Mouse (Mus musculus): ENCODE data around the gene Dguok. TPM values are rescaled to one million over a fixed set of nuclear protein-coding genes. Genes with fewer than 3 reads are reported as not detected.

The Dguok gene
- polyA plus RNA-seq, 1 experiment from 2014 or later = 72.2 TPM

GRCm38 (mm10) chr6:83450451-83451303 lies 56.1 kb downstream of the Dguok start:
- H3K27me3 ChIP-seq = no peaks in the 10 kb centered on the region
- 82% methylated on average over 9 of the region's 9 CpGs for WGBS
- no peak for ATAC-seq (replicated peaks)
- H3K9me3 ChIP-seq = no peaks in the 10 kb centered on the region
- H3K36me3 ChIP-seq = peaks cover 13% of the 10 kb centered on the region; the same call in 1 of the 2 replicates
- no peak overlapping the region for H3K4me2 ChIP-seq (replicated peaks)
- no peak overlapping the region for H3K4me3 ChIP-seq
- peaks cover 82% of the 10 kb centered on the region for H3K4me1 ChIP-seq
- H3K9ac ChIP-seq (replicated peaks) = no peak overlapping the region
- H3K27ac ChIP-seq (replicated peaks) = no peak overlapping the region

DNA sequence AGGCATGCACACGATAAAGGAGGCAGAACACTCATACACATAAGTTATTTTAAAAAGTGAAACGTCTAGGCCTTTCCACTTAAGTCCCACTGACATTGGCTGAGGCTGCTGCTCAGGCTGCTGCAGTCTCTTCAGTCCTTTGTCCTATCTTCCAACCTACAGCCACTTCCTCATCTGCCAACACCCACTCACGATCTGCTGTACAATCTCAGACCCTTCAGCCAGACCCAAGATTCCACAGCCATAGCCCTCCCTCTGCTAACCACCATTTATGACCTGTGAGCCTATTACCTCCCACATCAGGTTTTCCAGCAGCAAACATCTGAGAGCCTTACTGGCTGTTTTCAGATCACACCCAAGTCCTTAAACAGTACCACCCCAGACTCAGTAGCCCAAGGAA lies 57.3 kb downstream of the Dguok start:
- Histone ChIP-seq H3K4me1 (peaks cover 83% of the 10 kb centered on the region), H3K4me2 (replicated peaks) (no peak overlapping the region), H3K9ac (replicated peaks) (no peak overlapping the region), H3K27me3 (no peaks in the 10 kb centered on the region), H3K36me3 (peaks cover 13% of the 10 kb centered on the region; the same call in 1 of the 2 replicates), H3K9me3 (no peaks in the 10 kb centered on the region), H3K4me3 (no peak overlapping the region), H3K27ac (replicated peaks) (no peak overlapping the region)
- ATAC-seq (replicated peaks) = no peak
- WGBS = 78% methylated on average over 3 of the region's 3 CpGs

- Histone ChIP-seq H3K27me3 (no peaks in the 10 kb centered on the region), H3K4me2 (replicated peaks) (no peak overlapping the region), H3K27ac (replicated peaks) (no peak overlapping the region), H3K36me3 (peaks cover 13% of the 10 kb centered on the region; the same call in 1 of the 2 replicates), H3K9me3 (no peaks in the 10 kb centered on the region), H3K4me3 (no peak overlapping the region), H3K9ac (replicated peaks) (no peak overlapping the region), H3K4me1 (peaks cover 83% of the 10 kb centered on the region)
- ATAC-seq (replicated peaks) = no peak
- 89% methylated on average over 4 of the region's 4 CpGs for WGBS
Measured at GRCm38 (mm10) chr6:83448911-83449310, 57.9 kb downstream of the Dguok start.

GRCm38 (mm10) chr6:83447031-83447430 lies 59.7 kb downstream of the Dguok start:
- Histone ChIP-seq H3K4me1 (peaks cover 85% of the 10 kb centered on the region), H3K36me3 (peaks cover 13% of the 10 kb centered on the region; the same call in 1 of the 2 replicates), H3K4me2 (replicated peaks) (no peak overlapping the region), H3K27ac (replicated peaks) (no peak overlapping the region), H3K4me3 (no peak overlapping the region), H3K9me3 (no peaks in the 10 kb centered on the region), H3K9ac (replicated peaks) (no peak overlapping the region), H3K27me3 (no peaks in the 10 kb centered on the region)
- 85% methylated on average over 7 of the region's 7 CpGs for WGBS
- no peak for ATAC-seq (replicated peaks)

DNA sequence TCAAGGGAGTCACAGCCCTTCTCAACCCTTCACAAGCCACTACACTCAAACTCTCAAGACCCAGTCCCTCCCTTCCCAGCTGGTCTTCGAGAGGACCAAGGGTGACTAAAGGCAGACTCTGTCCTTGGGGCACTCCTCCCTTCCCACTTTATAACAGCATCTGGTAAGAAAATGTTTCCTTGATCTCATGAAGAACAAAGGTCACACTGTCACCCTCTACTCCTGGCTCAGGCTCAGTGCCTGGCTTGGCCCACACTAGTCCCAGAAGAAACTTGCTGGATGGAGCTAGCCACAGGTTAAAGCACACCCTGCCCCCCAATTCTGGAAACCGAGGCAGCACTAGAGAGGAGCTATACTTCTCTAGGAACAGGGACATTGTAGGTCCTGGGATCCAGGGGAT lies 61.0 kb downstream of the Dguok start:
- Histone ChIP-seq H3K36me3 (peaks cover 13% of the 10 kb centered on the region; the same call in 1 of the 2 replicates), H3K27ac (replicated peaks) (no peak overlapping the region), H3K4me2 (replicated peaks) (no peak overlapping the region), H3K4me1 (peaks cover 80% of the 10 kb centered on the region), H3K27me3 (no peaks in the 10 kb centered on the region), H3K9me3 (no peaks in the 10 kb centered on the region), H3K9ac (replicated peaks) (no peak overlapping the region), H3K4me3 (no peak overlapping the region)
- WGBS = 91% methylated on average over 2 of the region's 2 CpGs
- ATAC-seq (replicated peaks) = no peak

GRCm38 (mm10) chr6:83443441-83444340 lies 63.1 kb downstream of the Dguok start:
- WGBS = 4% methylated on average over 13 of the region's 13 CpGs
- 0 out of 2 replicates have a peak overlapping the region, but pooled peaks have one; percentile 2 for H3K4me3 ChIP-seq
- peaks cover 82% of the 10 kb centered on the region for H3K4me1 ChIP-seq
- H3K9ac ChIP-seq (replicated peaks) = no peak overlapping the region; the same call in 1 of the 2 replicates
- H3K27me3 ChIP-seq = no peaks in the 10 kb centered on the region
- peak; percentile 12; the same call in 1 of the 2 replicates for ATAC-seq (replicated peaks)
- peak overlapping the region; percentile 97 for H3K27ac ChIP-seq (replicated peaks)
- H3K9me3 ChIP-seq = no peaks in the 10 kb centered on the region
- peak overlapping the region; percentile 70 for H3K4me2 ChIP-seq (replicated peaks)
- peaks cover 9% of the 10 kb centered on the region; the same call in 1 of the 2 replicates for H3K36me3 ChIP-seq

DNA sequence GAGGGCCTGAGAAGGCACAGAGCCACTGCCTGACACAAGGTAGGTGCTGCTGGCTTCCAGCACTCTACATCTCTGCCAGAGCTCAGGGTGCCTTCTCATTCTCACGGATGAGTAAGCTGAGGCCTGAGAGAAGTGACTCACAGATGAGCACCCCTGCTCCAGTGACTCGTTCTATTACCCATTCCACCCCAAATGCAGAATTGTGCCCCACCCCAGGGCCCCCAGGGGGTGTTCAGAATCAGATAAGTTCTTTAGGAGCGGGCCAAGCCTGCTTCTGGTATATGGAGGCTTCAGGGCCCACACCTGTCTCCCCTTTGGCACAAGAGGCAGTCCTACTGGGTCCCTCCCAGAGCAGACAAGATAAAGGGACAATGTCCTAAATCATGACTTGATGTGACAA lies 64.1 kb downstream of the Dguok start:
- Histone ChIP-seq H3K27me3 (no peaks in the 10 kb centered on the region), H3K4me3 (peak overlapping the region; percentile 83; the same call in 1 of the 2 replicates), H3K4me1 (peaks cover 87% of the 10 kb centered on the region), H3K36me3 (no peaks in the 10 kb centered on the region), H3K27ac (replicated peaks) (peak overlapping the region; percentile 97), H3K9me3 (no peaks in the 10 kb centered on the region), H3K4me2 (replicated peaks) (peak overlapping the region; percentile 70), H3K9ac (replicated peaks) (peak overlapping the region; percentile 13; the same call in 1 of the 2 replicates)
- no peak for ATAC-seq (replicated peaks)
- 44% methylated on average over 3 of the region's 3 CpGs for WGBS

- Histone ChIP-seq H3K4me1 (peaks cover 91% of the 10 kb centered on the region), H3K36me3 (no peaks in the 10 kb centered on the region), H3K9me3 (no peaks in the 10 kb centered on the region), H3K4me2 (replicated peaks) (peak overlapping the region; percentile 70), H3K9ac (replicated peaks) (peak overlapping the region; percentile 90), H3K27me3 (no peaks in the 10 kb centered on the region), H3K27ac (replicated peaks) (peak overlapping the region; percentile 97), H3K4me3 (peak overlapping the region; percentile 83)
- peak; percentile 89 for ATAC-seq (replicated peaks)
- under 1% methylated on average over 47 of the region's 48 CpGs for WGBS
Measured at GRCm38 (mm10) chr6:83441259-83442061, 65.3 kb downstream of the Dguok start.

DNA sequence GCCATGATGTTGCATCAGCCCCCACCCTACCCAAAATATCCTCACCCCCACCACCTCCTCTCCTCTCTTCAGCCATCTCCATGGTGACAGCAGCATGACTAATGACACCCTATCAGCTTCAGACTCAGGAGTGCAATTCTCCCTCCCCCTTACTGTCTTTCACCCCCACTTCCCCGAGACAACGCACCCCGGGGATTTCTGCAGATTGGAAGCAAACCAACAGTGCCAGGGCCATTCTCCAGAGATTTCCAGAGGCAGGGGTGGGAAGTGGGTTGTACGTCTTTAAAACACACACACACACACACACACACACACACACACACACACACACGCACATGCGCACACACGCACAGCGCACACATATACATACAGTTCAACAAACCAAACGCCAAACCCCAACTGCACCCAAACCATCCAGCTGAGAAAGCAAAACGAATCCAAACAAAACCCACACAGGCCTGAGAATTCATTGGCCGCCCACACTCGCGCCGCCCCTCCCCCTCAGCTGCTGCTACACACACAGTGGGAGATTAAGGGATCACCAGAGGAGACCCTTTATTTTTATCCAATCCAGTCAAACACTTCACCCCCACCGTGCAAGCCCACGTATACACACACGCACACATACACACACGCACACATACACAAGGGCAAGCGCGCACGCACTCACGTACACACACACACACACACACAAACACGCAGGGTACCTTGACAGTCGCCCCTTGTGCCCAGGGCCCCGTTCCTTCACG lies 66.1 kb downstream of the Dguok start:
- Histone ChIP-seq H3K4me2 (replicated peaks) (peak overlapping the region; percentile 70), H3K36me3 (no peaks in the 10 kb centered on the region), H3K9me3 (no peaks in the 10 kb centered on the region), H3K9ac (replicated peaks) (peak overlapping the region; percentile 90), H3K27me3 (no peaks in the 10 kb centered on the region), H3K4me1 (peaks cover 90% of the 10 kb centered on the region), H3K4me3 (peak overlapping the region; percentile 83), H3K27ac (replicated peaks) (peak overlapping the region; percentile 97)
- peak; percentile 52 for ATAC-seq (replicated peaks)
- WGBS = under 1% methylated on average over 26 of the region's 26 CpGs

- Histone ChIP-seq H3K27ac (replicated peaks) (peak overlapping the region; percentile 97), H3K4me1 (peaks cover 90% of the 10 kb centered on the region), H3K36me3 (no peaks in the 10 kb centered on the region), H3K4me3 (peak overlapping the region; percentile 83), H3K27me3 (no peaks in the 10 kb centered on the region), H3K4me2 (replicated peaks) (peak overlapping the region; percentile 70), H3K9ac (replicated peaks) (peak overlapping the region; percentile 90), H3K9me3 (no peaks in the 10 kb centered on the region)
- WGBS = 17% methylated on average over 3 of the region's 3 CpGs
- no peak for ATAC-seq (replicated peaks)
Measured at GRCm38 (mm10) chr6:83440197-83440509, 66.6 kb downstream of the Dguok start.

- peak overlapping the region; percentile 70 for H3K4me2 ChIP-seq (replicated peaks)
- H3K4me1 ChIP-seq = peaks cover 90% of the 10 kb centered on the region
- 57% methylated on average over 5 of the region's 5 CpGs for WGBS
- ATAC-seq (replicated peaks) = no peak
- H3K9me3 ChIP-seq = no peaks in the 10 kb centered on the region
- H3K9ac ChIP-seq (replicated peaks) = peak overlapping the region; percentile 90
- peak overlapping the region; percentile 83 for H3K4me3 ChIP-seq
- no peaks in the 10 kb centered on the region for H3K36me3 ChIP-seq
- H3K27me3 ChIP-seq = no peaks in the 10 kb centered on the region
- H3K27ac ChIP-seq (replicated peaks) = peak overlapping the region; percentile 97
Measured at GRCm38 (mm10) chr6:83439781-83440180, 67.0 kb downstream of the Dguok start.
